Mouse (Mus musculus) stomach, postnatal 0 days (tissue): ENCODE results near the gene Glud1.

ENCODE experiments used
- CTCF ChIP-seq: IDR thresholded peaks from 2 replicates; pipeline ENCODE4 v1.5.1; 2016; ENCODE audit warnings: antibody characterized with exemption, low read depth, mild to moderate bottlenecking, moderate library complexity
- EP300 ChIP-seq: optimal IDR thresholded peaks from 2 replicates; pipeline ENCODE3; 2016; ENCODE audit warnings: antibody characterized with exemption

GRCm38 (mm10) chr14:34297634-34298033 lies 12.9 kb upstream of the Glud1 start:
- no peak for TF ChIP-seq EP300
- TF ChIP-seq CTCF = no peak
